Mouse (Mus musculus) layer of hippocampus, adult 8-10 months (tissue): ENCODE data around the gene Slc23a3. TPM values are rescaled to one million over a fixed set of nuclear protein-coding genes. Genes with fewer than 3 reads are reported as not detected.

Source experiments
- DNase-seq, 2 experiments: peaks; one replicate each; pipeline ENCODE4 v3.0.0; 2022; ENCODE audit warnings: low spot score in 2 of 2
- total RNA-seq, 4 experiments: library from RNA; stranded (reverse); gene quantifications; 2 replicates each; pipeline ENCODE4 v1.2.4; 2022

The Slc23a3 gene
- total RNA-seq, 4 experiments from 2014 or later = 0.22 to 0.45 (median 0.35) TPM; not detected in 1

DNA sequence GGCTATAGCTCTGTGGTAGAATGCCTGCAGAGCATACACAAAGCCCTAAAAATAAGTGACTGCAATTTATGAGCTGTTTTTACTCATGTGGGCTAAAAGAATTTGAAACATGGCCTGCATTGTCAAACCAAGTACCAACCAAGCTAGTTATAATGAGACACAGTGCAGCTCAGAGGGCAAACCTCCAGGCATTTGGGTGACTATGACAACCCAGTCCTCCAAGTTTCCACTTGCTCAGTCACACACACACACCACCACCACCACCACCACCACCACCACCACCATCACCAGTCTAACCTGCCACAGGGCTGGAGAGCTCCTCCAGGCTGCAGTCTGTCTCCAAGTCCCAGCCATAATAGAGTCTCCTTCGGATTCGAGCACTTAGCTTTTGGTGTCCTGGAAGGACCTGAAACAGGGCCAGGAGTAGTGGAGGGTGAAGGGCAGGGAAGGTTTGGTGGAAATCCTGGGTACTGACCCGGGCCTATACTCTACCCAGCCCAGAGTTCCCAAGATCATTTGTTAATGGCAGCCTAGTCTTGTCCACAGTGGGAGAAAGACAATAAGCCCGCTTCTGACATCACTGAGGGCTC is 7.0 kb upstream of the Slc23a3 start:
- no peak for DNase-seq

DNA sequence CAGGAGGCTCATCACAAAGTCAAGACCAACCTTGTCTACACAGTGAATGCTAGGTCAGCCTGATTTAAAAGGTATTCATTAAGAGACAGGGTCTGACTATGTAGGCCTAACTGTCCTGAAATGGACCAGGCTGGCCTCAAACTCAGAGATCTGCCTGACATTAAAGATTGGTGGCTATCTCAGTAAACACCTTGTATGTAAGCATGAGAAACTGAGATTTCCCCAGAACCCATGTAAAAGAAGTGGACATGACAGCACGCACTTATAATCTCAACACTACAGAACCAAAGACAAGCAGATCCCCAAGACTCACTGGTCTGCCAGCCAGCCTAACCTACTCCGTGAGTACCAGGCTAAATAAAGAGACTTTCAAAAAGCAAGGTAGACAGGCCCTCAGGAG is 4.8 kb upstream of the Slc23a3 start:
- DNase-seq = no peak

DNA sequence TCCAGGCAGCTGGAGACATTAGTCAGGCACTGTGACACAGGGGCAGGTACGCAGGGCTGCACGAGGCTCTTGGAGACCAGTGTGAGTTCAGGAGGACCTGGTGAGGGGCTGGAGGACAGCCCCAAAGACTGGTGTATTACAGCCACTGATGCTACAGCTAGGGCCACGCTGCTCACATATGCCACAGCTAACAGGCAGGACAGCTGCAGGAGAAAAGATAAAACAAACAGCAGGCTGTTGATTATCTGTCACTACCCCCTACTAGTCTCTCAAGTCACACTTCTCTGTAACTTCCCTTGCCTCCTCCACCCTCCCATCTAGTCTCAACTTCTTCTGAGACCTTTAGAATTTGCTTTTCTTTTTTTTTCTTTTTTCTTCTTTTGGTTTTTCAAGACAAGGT is 3.0 kb upstream of the Slc23a3 start:
- no peak for DNase-seq

DNA sequence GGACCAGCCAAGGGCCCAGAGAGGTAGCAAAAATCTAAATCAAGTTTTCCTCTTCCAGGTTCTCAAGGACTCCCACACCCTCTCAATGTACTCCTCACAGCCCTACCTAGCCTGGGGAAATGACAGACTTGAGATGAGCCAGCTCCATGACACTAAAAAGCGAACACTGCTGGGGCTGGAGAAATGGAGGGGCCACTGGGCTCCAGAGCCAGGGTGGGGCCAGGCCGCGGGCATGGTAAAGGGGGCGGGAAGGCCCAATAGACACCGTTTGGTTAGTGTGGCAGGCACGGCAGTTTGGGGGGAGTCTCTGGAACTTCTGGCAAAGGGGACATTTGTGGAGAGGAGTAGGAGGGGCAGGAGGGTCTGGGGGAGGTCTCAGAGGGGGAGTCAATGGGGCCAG is 2.6 kb upstream of the Slc23a3 start:
- no peak for DNase-seq

DNA sequence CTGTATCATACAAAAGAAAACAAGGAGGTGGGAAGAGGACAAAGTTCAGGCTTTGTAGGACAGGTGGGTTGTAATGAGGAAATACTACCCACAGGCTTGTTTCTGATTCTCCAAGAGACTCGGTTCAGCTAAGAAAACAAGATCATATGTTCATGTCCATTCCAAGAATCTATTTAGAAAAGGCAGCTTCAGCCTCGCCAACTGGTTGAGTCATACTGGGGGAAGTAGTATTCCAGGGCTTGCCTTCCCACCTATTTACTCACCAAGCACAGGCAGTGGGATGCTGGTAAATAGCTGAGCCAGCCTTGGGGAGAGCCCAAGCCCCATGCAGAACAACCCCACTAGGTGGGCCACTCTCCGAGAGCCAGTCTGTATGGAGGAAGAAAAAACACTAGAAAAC is 5.0 kb downstream of the Slc23a3 start:
- no peak for DNase-seq

DNA sequence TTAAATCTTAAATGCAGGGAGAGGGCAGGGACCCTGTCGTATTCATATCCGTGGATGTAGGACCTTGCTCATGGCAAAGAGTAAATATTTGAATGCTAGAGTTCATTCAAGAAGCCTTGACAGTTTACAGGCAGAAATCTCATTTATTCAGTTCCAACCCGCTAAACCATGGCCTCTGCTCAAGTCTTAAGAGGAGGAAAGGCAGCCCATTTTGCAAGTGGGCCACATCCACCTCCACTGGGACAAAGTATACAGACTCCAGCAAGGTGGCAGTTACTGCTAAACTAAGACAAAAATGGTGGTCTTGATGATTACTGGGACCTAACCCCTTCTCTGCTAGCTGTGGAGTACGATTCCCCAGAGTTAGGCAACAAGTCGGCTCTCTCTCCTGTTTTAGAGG is 8.3 kb downstream of the Slc23a3 start:
- DNase-seq = no peak

DNA sequence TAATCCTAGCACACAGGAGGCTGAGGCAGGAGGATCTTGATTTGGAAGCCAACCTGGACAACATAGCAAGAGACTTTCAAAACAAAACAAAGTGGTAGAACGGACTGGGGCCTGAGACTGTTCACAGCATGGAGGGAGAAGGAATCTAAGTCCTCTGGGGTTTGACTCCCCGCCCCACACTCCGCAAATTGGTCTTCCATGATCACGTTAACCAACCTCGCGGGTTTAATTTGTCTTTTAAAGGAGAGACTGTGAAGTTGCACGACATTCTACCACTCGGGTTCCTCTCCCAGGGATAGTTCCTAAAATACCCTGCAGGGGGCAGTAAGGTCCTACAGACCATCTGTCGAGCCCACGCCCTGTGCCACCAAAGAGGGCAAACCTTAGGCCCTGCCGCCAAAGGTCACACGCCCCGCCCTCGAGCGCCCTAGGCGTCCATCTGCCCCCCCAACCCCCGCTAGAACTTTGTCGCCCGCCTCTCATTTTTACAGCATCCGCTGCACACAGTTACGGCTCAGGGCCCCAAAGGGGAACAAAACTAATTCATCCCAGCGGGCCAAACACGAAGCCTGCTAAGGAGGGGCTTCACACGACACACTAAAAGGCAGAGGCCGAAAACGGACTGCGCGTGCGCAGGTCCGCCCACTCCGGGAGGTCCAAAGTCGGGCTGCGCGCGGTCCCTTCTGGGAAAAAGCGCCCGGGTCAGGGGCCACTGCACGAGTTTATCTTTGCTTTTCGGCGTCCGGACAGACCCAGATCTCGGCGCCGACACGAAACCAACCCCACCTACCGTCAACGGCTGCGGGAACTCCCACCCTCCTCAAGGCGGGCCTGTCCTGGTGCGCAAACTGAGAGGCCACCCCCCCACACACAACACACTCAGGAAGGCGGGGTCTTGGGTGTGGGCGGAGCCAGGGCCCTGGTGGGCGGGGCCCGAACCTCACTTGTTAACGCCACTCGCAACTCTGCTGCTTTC is 9.1 kb downstream of the Slc23a3 start, which contains the start of gene Nhej1:
Gene Nhej1, minus strand, starts transcription at position 855 of the 976 bp plus-strand sequence.
- DNase-seq = peak; percentile 85 to 87

DNA sequence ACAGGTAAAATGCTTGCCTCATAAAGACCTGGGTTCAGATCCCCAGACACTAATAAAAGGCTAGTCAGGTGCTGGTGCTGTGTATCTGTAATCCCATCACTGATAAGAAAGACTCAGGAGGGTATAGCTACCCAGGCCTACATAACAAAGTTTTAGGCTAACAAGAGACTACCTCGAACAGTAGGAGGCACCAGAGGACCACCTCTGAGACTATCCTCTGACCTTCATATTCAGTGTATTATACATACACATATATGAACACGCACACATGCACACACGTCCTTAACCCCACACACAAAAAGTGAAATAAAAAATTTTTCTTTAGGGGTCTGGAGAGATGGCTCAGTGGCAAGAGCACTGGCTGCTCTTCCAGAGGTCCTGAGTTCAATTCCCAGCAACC is 11.5 kb downstream of the Slc23a3 start:
- DNase-seq = no peak

Other genes with a start within 250 kb of the Slc23a3 start
- gene Fev, start 248.5 kb downstream of the Slc23a3 start, total RNA-seq = not detected
- under 1 TPM in 2 of 4 experiments, not detected in 2; 0.74 to 0.82 TPM for gene Cryba2, start 240.7 kb downstream of the Slc23a3 start, total RNA-seq
- gene Cfap65, start 198.3 kb downstream of the Slc23a3 start, total RNA-seq = 1 to 10 TPM; 3.3 to 4.6 (median 3.6) TPM
- gene Ihh, start 182.2 kb downstream of the Slc23a3 start, total RNA-seq = under 1 TPM in 3 of 4 experiments, not detected in 1; 0.20 to 0.37 (median 0.32) TPM
- gene Nhej1, start 8.7 kb downstream of the Slc23a3 start, total RNA-seq = 1 to 10 TPM; 1.7 to 2.7 (median 2.1) TPM
- 10 to 100 TPM; 33.6 to 36.1 (median 35.3) TPM for gene Cnppd1, start 8.8 kb upstream of the Slc23a3 start, total RNA-seq
- gene Retreg2, start 8.9 kb upstream of the Slc23a3 start, total RNA-seq = 100 to 1,000 TPM; 167 to 182 (median 171) TPM
- 10 to 100 TPM; 26.5 to 37.4 (median 32.4) TPM for gene Zfand2b, start 34.8 kb upstream of the Slc23a3 start, total RNA-seq
- 10 to 100 TPM; 23.6 to 32.0 (median 26.2) TPM for gene Abcb6, start 46.5 kb upstream of the Slc23a3 start, total RNA-seq
- 10 to 100 TPM; 25.5 to 38.5 (median 31.3) TPM for gene Ankzf1, start 58.3 kb upstream of the Slc23a3 start, total RNA-seq
- gene Atg9a, start 58.3 kb upstream of the Slc23a3 start, total RNA-seq = 100 to 1,000 TPM in 2 of 4 experiments, 10 to 100 TPM in 2; 97.6 to 119 (median 105) TPM
- gene Glb1l, start 76.9 kb upstream of the Slc23a3 start, total RNA-seq = 10 to 100 TPM; 14.1 to 22.4 (median 18.5) TPM
- gene Stk16, start 76.9 kb upstream of the Slc23a3 start, total RNA-seq = 10 to 100 TPM; 78.7 to 88.5 (median 84.5) TPM
- 100 to 1,000 TPM; 488 to 539 (median 494) TPM for gene Tuba4a, start 86.0 kb upstream of the Slc23a3 start, total RNA-seq
- not detected for gene A630095N17Rik, start 98.2 kb upstream of the Slc23a3 start, total RNA-seq
- 100 to 1,000 TPM in 1 of 4 experiments, 10 to 100 TPM in 3; 83.1 to 108 (median 93.1) TPM for gene Dnajb2, start 102.5 kb upstream of the Slc23a3 start, total RNA-seq
- 100 to 1,000 TPM; 360 to 457 (median 395) TPM for gene Ptprn, start 130.6 kb upstream of the Slc23a3 start, total RNA-seq
- gene Resp18, start 144.5 kb upstream of the Slc23a3 start, total RNA-seq = 100 to 1,000 TPM; 102 to 169 (median 125) TPM
- 10 to 100 TPM; 41.2 to 49.8 (median 45.4) TPM for gene Dnpep, start 184.1 kb upstream of the Slc23a3 start, total RNA-seq
- 1 to 10 TPM in 3 of 4 experiments, under 1 TPM in 1; 0.60 to 1.9 (median 1.5) TPM for gene Des, start 226.4 kb upstream of the Slc23a3 start, total RNA-seq
- gene Speg, start 241.4 kb upstream of the Slc23a3 start, total RNA-seq = 100 to 1,000 TPM; 168 to 185 (median 182) TPM